Mouse (Mus musculus) lung, adult 10 weeks (tissue): Measurements from ENCODE around the gene Fcnb. TPM values are rescaled to one million over a fixed set of nuclear protein-coding genes. Genes with fewer than 3 reads are reported as not detected.

ENCODE experiments used
- polyA plus RNA-seq: library from polyadenylated mRNA; stranded (reverse); fragments of 350-450 nt; fragmentation: Illumina TruSeq; extraction: RNeasy Lipid Tissue Mini Kit (QIAGEN cat#74804); gene quantifications from one replicate; pipeline ENCODE4 v1.2.3, GENCODE M21; 2014; ENCODE audit warnings: low read depth, low replicate concordance; ENCODE audit not compliant: insufficient read depth

Fcnb gene
- polyA plus RNA-seq: not detected

GRCm38 (mm10) chr2:28084768-28085167 is at the start of gene Fcnb:
Gene Fcnb, minus strand, starts transcription at chr2:28084885.

Other genes with a start within 250 kb of the Fcnb start
- gene Col5a1, start 198.5 kb downstream of the Fcnb start, polyA plus RNA-seq: 7.2 TPM
- 17.7 TPM for gene Olfm1, start 108.1 kb upstream of the Fcnb start, polyA plus RNA-seq